Mouse (Mus musculus): Measurements from ENCODE around the gene Dmrt3.

DNA sequence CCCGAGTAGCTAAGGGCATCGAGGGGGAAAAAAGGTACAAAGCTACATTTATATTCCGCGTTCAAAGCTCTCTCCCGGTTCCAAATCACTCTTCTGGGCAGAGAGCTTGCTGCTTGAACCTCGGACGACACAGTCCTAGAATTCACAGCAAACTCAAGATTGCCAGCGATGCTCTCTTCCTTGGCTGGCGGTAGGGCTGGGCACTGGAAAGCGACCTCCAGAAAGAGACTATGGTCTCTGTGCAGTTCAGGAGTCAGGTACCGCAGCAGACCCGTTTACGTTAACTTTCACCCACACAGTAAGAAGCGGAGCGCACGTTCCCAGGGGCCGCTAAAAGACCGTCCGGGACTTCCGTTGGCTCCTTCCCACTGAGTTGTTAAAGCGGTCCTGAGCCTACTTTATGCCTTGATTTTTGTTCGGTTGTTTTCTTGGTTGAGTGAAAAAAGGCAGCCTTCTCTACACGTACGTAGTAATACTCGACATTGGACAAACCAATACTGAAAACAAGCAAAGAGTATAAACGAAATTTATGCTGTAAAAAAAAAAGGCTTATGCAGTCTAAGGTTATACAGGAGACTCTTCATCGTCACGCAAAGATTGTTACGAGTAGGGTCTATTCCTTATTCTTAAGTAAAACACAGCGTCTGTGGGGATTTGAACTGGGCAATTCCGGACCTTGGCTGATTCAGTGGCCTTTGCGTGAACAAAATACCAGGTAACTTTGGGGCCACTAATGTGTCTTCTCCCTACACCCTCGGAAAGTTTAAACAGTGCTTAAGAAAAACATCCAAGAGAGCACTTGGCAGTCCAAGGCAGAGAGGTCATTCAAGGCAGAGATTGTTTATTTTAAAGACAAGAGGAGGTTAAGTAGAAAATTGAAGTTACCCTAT, 895 bp upstream of the Dmrt3 start:
- TF ChIP-seq CTCF (IDR thresholded peaks at IDR 0.05; ENCODE audit: low read depth) = no peak
- TF ChIP-seq EP300 (IDR thresholded peaks at IDR 0.05; ENCODE audit: low read depth) = no peak

Measured in liver, postnatal 0 days (tissue).